Mouse (Mus musculus): ENCODE measurements at regions not wholly inside any gene's neighbourhood (a gene's known extent, or its start where the extent isn't known, plus 50 kb on each side); places are given as distances from the start of the nearest gene placed in this dataset.
A peak's percentile ranks its signal among the peaks of the same experiment; 100 is the strongest.

DNA sequence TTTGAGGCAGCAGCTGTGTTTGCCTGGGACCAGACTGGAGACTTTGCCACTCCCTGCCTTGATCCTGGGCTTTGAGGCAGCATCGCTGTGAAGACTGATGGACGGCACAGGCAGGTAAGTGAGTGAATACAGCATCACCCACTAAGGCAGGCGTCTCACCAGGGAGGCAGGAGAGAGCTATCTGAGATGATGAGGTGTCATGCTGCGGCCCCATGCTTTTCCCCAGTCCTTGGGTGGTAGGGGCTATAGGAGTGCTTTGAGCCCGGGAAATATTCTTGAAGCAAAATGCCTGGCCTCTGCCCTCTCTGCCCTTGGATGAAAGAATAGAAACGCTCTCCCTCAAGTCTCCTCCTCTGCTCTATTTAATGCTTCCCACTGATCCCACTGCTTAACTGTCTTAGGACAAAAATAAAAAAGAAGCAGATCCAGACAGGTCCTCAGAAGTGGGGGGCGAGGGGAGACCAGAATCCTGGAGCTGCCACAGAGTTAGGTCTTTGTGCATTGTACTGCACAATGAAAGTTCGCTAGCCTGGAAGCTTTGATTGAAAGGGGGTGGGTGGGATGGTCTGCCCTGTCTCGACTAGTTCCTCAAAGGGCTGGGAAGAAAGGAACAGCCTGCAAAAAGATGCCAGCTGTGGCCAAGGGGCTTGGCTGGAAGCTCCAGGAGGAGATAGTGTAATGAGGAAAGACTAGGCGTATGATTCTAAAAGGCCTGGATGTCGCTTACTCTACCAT lies 117.4 kb upstream of the Cdh5 start:
- DNase-seq: no peak
- intact Hi-C loops (cut with DNase I): no loop called here

GRCm38 (mm10) chr8:103985640-103986039 lies 115.8 kb upstream of the Cdh5 start:
- no peak for DNase-seq
- intact Hi-C loops (cut with DNase I): no loop called here

DNA sequence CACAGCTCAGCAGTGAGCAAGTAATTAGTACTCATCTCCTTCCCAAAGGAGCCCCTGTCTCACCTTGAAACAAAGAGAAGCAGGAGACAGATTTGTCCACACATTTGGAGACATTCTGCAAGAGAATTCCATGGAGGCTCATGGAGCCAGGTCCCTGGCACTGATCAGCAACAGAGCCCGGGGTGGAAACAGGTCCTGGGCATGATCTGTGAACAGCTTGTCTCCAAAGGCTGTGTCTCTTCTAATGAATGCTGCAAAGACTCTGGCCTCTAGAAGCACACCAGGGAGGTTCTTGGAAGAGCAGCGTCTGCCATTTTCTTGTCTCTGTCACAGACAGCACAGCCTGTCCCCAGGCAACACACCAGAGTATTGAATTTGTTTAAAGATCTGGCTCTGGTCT lies 107.5 kb upstream of the Cdh5 start:
- intact Hi-C loops (cut with DNase I): no loop called here
- DNase-seq: no peak

- intact Hi-C loops (cut with DNase I): no loop called here
- peak in 1 of 2 experiments; percentile 11 for DNase-seq
These were observed 103.3 kb upstream of the Cdh5 start for GRCm38 (mm10) chr8:103998143-103998542.

GRCm38 (mm10) chr8:104007209-104007608 lies 94.2 kb upstream of the Cdh5 start:
- no peak for DNase-seq
- intact Hi-C loops (cut with DNase I): no loop called here

- intact Hi-C loops (cut with DNase I): no loop called here
- no peak for DNase-seq
These were observed 92.7 kb upstream of the Cdh5 start for GRCm38 (mm10) chr8:104008756-104009155.

DNA sequence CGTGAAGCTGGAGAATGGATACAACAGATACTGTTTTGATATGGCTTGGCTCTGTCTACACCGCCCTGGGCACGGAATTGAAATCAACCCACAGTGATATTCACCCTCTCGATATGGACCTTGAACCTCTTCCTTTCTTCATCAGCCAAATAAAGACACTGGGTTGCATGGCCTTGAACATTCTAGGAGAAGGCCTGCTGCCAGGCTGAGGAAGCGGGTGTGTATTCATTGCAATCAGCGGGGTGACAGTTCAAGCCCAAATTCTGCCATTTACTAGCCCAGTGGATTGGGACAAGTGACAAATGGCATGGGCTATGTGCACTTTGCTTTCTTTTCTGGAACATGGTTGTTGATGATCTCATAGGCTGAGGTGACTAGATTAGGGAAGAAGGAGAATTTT lies 92.1 kb upstream of the Cdh5 start:
- DNase-seq: no peak
- intact Hi-C loops (cut with DNase I): no loop called here

- no peak for DNase-seq
- intact Hi-C loops (cut with DNase I): loop anchor here (5.0 to 10.0 kb wide), 3 partner anchors 215 to 1507 kb away; no protein-coding TSS in a partner anchor
These were observed 79.2 kb upstream of the Cdh5 start for GRCm38 (mm10) chr8:104022231-104022630.

- intact Hi-C loops (cut with DNase I): loop anchor here (5.0 to 10.0 kb wide), 3 partner anchors 216 to 1508 kb away; no protein-coding TSS in a partner anchor
- peak; percentile 28 to 50 for DNase-seq
These were observed 78.5 kb upstream of the Cdh5 start for GRCm38 (mm10) chr8:104022691-104023509.

GRCm38 (mm10) chr8:104027161-104027821 lies 74.1 kb upstream of the Cdh5 start:
- DNase-seq: peak; percentile 18

GRCm38 (mm10) chr8:104028626-104029025 lies 72.8 kb upstream of the Cdh5 start:
- intact Hi-C loops (cut with DNase I): loop anchor here (1.0 to 10.0 kb wide), 6 partner anchors 156 to 1514 kb away; no protein-coding TSS in a partner anchor
- DNase-seq: peak; percentile 80 to 88

More at GRCm38 (mm10) chr8:104027161-104027821, 74.1 kb upstream of the Cdh5 start:
- intact Hi-C loops (cut with DNase I): loop anchor here (5.0 to 10.0 kb wide), 4 partner anchors 155 to 1512 kb away; no protein-coding TSS in a partner anchor

- intact Hi-C loops (cut with DNase I): loop anchor here (1.0 kb wide), 1 partner anchor 19 kb away; no protein-coding TSS in a partner anchor
- peak in 1 of 2 experiments; percentile 14 for DNase-seq
These were observed 69.2 kb upstream of the Cdh5 start for GRCm38 (mm10) chr8:104032179-104032578.

GRCm38 (mm10) chr8:104033148-104033547 lies 68.3 kb upstream of the Cdh5 start:
- no peak for DNase-seq
- intact Hi-C loops (cut with DNase I): no loop called here

DNA sequence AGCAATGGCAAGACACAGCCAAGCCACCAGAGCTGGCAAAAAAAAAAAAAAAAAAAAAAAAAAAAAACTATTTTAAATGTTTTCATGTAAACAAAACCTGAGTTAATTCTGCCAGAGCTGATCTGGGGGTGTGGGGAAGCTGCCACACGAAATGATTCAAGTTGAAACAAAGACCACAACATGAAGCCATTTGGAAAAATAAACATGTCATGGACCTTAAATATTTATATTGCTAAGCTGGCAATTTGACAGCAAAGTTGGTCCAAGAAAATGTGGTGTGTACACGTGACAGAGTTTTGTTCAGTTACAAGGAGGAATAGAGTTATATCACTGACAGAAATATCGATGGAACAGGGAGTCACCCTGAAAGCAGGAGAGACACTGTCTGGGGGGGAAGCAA lies 67.1 kb upstream of the Cdh5 start:
- DNase-seq: no peak
- intact Hi-C loops (cut with DNase I): no loop called here

DNA sequence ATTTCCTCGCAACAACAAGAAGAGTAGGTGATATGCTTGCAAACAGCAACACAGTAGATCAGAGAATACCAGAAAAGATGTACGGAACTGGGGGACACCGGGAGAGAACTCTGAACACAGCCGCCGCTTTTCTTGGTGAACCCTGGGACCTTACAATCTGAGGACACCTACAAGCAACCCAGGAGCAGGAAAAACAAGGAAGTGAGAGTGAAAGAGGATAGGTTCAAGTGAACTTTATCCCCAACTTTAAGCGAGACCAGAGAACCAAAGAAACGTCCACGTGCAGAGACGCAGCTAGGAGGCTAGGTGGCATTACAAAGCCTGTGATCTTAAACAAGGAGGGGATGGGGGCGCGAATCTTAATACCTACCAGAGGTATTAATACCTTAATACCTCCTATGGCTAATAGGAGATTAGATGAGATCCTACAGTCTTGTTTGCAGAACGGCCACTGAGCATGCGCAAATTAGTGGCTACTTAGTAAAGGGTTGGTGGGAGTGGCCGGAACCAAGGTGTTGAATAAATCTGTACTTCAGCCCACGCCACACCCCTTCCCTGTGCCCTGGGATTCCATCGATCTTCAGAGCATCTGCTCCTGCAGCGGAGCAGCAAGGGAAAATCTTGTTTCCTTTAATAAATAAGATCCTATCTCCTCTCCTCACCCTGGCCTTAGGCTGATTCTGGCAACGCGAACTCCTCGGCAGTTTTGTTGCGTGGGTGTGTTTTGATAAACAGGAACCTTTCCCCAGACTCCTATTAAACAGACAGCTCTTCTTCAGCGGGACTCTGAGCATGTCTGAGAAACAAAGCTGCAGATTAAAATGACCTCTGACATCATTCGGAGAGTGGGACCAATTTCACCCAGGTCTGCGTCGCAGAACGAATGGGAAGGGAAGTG lies 64.6 kb upstream of the Cdh5 start:
- intact Hi-C loops (cut with DNase I): no loop called here

DNA sequence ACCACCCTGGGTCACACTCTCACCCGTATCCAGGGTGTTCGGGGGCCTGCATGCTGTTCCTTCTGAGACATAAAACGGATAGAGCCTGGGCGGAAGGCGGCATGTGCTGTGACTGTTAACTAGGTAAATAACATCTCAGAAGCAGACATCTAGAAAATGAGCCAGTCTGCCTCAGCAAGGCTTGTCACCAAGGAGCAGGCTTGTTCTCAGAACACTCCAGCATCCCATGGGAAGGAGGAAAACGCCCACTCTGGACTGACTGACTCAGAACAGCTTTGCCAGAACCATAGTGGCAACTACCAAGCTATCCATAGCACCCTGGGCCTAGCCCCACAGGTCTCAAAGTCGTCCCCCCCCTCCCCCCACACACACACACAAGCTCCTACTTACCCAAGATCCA lies 63.8 kb upstream of the Cdh5 start:
- intact Hi-C loops (cut with DNase I): no loop called here
- no peak for DNase-seq

More for the DNA sequence above, 64.6 kb upstream of the Cdh5 start:
- DNase-seq: no peak

DNA sequence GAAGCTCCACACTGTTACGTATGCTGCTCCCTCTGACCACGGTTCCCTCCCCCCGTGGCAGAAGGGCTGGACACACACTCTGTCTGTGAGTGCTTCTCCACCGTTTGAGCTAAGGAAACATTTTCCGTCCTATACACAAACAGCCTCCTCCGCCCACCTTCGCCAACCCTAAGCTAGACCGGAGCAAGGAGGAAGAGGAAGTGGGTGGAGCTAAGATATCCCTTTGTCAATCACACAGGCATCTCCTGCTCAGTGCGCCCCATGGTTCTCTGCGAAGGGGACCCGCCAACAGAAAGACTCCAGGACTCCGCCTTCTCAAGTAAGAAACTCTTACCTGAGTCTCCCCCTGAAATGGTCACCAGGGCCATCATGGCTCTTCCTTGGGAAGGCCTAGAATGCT lies 61.9 kb upstream of the Cdh5 start:
- intact Hi-C loops (cut with DNase I): no loop called here
- DNase-seq: no peak

- intact Hi-C loops (cut with DNase I): no loop called here
- DNase-seq: no peak
These were observed 59.9 kb upstream of the Cdh5 start for GRCm38 (mm10) chr8:104041522-104041921.

GRCm38 (mm10) chr8:104042434-104042833 lies 59.0 kb upstream of the Cdh5 start:
- intact Hi-C loops (cut with DNase I): no loop called here
- no peak for DNase-seq

DNA sequence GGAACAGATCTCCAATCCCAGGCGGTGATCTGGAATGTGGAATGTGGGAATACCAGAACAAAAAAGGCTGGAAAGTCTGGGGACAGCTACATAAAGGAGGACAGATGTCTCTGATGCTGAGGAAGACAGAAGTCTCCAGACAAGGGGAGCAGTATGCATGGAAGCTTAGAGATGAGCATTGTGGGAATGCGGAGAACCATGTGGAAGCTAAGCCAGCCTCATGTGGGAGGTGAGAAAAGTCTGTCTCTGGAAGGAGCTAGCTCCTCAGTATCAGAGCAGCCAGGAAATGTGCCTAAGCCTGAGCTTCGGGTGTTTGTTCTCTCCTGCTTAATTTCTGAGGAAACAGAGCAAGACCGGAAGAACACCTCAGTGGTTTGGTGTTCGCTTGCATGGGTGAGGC lies 53.4 kb upstream of the Cdh5 start:
- intact Hi-C loops (cut with DNase I): no loop called here
- no peak for DNase-seq
